Mouse (Mus musculus): Measurements from ENCODE around the gene Hsp90aa1.

- TF ChIP-seq CTCF (IDR thresholded peaks at IDR 0.05) (no peak), EP300 (IDR thresholded peaks at IDR 0.05) (no peak)
Observed at GRCm38 (mm10) chr12:110651464-110651863, 51.1 kb downstream of the Hsp90aa1 start.
